Mouse (Mus musculus): ENCODE measurements around the gene Tnfaip8l1.
A peak's percentile ranks its signal among the peaks of the same experiment; 100 is the strongest.

Gene Tnfaip8l1

DNA sequence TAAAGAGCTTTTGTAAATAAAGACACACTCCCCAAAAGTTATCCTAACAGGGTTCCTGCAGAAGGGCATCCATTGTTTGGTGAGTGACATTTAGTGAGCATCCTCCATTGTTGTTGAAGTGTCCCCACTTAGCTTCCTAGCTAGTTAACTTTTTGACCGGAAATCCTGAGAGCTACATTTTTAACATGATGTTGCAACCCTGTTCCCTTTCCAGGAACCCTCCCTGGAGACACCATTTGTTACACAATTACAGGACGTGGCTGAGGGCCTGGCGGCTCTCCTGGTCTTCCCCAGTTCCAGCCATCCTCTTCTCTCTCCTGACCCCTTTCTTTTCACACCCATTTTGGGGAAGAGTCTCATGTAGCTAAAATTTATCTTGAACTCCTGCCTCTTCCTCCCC is 57.5 kb downstream of the Tnfaip8l1 start:
- DNase-seq (ENCODE audit: low read depth) = peak; percentile 78

Measured in 416B (cell line).